ENCODE assay signal across 8 mouse cellular contexts in the genomic region with DNA sequence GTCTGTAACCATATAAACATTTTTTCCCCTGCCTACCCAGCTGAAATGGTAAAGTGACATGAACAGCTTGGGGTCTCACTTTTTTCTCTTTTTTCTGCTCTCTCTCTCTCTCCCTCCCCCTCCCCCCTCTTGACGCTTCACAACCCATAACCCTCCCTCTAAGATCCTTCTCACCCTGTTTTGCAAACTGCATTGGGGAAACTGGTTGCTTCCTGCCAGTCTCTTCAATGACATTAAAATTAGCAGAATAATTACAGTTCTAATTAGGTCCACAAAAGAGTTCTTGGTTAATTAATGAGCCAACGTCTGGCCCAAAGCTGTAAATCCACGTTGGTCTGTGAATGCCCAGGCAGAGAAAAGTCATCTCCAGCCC.
DNase-seq lines count a peak whose midpoint lies in the region; ATAC-seq and TF ChIP-seq lines count a peak whose summit lies in the region.

No protein-coding gene starts in this region.

- in situ Hi-C loops in ES-E14 (cut with MboI; ENCODE audit: low sequenced_read_pairs in 2 of 2, unreplicated experiment in 2 of 2) = no loop called here

- peak overlapping the region; percentile 88 for H3K4me2 ChIP-seq in heart, embryonic 14.5 days (ENCODE audit: low read length)
- H3K4me2 ChIP-seq in forebrain, embryonic 16.5 days (ENCODE audit: low read length) = peak overlapping the region; percentile 56
- H3K4me2 ChIP-seq in liver, embryonic 15.5 days = peak overlapping the region; percentile 76

- peak overlapping the region; percentile 88 for H3K9ac ChIP-seq in heart, embryonic 14.5 days (ENCODE audit: low read length)
- no peak overlapping the region for H3K9ac ChIP-seq in ES-E14 (ENCODE audit: insufficient read depth, low read depth, low read length, poor library complexity, severe bottlenecking)
- 0 out of 2 replicates have a peak overlapping the region, but pooled peaks have one; percentile 41 for H3K9ac ChIP-seq in forebrain, embryonic 16.5 days (replicated peaks; ENCODE audit: low read depth, low read length)
- H3K9ac ChIP-seq in liver, embryonic 15.5 days = peak overlapping the region; percentile 54; the same call in 1 of the 2 replicates

- WGBS in heart, embryonic 14.5 days = 0% methylated on average over 3 of the region's 3 CpGs
- WGBS in forebrain, embryonic 16.5 days = 0% methylated on average over 3 of the region's 3 CpGs
- WGBS in liver, embryonic 15.5 days (ENCODE audit: insufficient replicate concordance) = 0% methylated on average over 3 of the region's 3 CpGs

- H3K36me3 ChIP-seq in heart, embryonic 14.5 days (ENCODE audit: control insufficient read depth, insufficient read depth, low read length) = 0 out of 2 replicates have a peak, but pooled peaks cover 5% of the 10 kb centered on the region
- H3K36me3 ChIP-seq in ES-E14 (ENCODE audit: control insufficient read depth, insufficient read depth, low read length, poor library complexity, severe bottlenecking) = no peaks in the 10 kb centered on the region
- no peaks in the 10 kb centered on the region; the same call in 1 of the 2 replicates for H3K36me3 ChIP-seq in forebrain, embryonic 16.5 days (ENCODE audit: control insufficient read depth, insufficient read depth)
- H3K36me3 ChIP-seq in liver, embryonic 15.5 days (replicated peaks) = no peaks in the 10 kb centered on the region

- ATAC-seq in heart, embryonic 14.5 days (ENCODE audit: insufficient number of reproducible peaks, insufficient read depth, low FRiP score, low read depth) = no peak
- peak; percentile 67 for ATAC-seq in forebrain, embryonic 16.5 days
- ATAC-seq in liver, embryonic 15.5 days (ENCODE audit: insufficient read depth) = no peak

- H3K27me3 ChIP-seq in heart, embryonic 14.5 days (ENCODE audit: control insufficient read depth, insufficient read depth, low read length) = no peaks in the 10 kb centered on the region
- H3K27me3 ChIP-seq in forebrain, embryonic 16.5 days (replicated peaks; ENCODE audit: control insufficient read depth, insufficient read depth, low read length) = peaks cover 4% of the 10 kb centered on the region; the same call in 1 of the 2 replicates
- H3K27me3 ChIP-seq in liver, embryonic 15.5 days = peaks cover 53% of the 10 kb centered on the region

- peak overlapping the region; percentile 77 to 86 for H3K4me3 ChIP-seq in heart, embryonic 14.5 days (ENCODE audit: control insufficient read depth in 1 of 2, insufficient read depth in 1 of 2, low read depth in 1 of 2, low read length in 2 of 2)
- peak overlapping the region; percentile 83 to 84; a peak in 3 of 4 replicates for H3K4me3 ChIP-seq in ES-E14 (ENCODE audit: insufficient read depth in 1 of 2, low read depth in 1 of 2, low read length in 2 of 2, poor library complexity in 1 of 2, severe bottlenecking in 1 of 2)
- peak overlapping the region; percentile 33 for H3K4me3 ChIP-seq in forebrain, embryonic 16.5 days (replicated peaks; ENCODE audit: low read length)
- H3K4me3 ChIP-seq in liver, embryonic 15.5 days (replicated peaks) = peak overlapping the region; percentile 62

- H3K9me3 ChIP-seq in heart, embryonic 14.5 days (ENCODE audit: control insufficient read depth, low read length) = no peaks in the 10 kb centered on the region
- H3K9me3 ChIP-seq in ES-E14 (ENCODE audit: control insufficient read depth, insufficient read depth, low read depth, low read length) = no peaks in the 10 kb centered on the region
- H3K9me3 ChIP-seq in forebrain, embryonic 16.5 days (ENCODE audit: control insufficient read depth, low read length) = no peaks in the 10 kb centered on the region
- H3K9me3 ChIP-seq in liver, embryonic 15.5 days (replicated peaks) = no peaks in the 10 kb centered on the region

- no peak for DNase-seq in heart, postnatal 4 days
- DNase-seq in ES-E14 (ENCODE audit: low read depth, low spot score) = no peak
- no peak for DNase-seq in urinary bladder, postnatal 10 days (ENCODE audit: low spot score)
- DNase-seq in right cerebral cortex, postnatal 36 days (ENCODE audit: low spot score in 2 of 2) = no peak
- DNase-seq in layer of hippocampus, postnatal 25 days (ENCODE audit: extremely low spot score in 1 of 2, low spot score in 1 of 2) = no peak

- peak overlapping the region; percentile 20 to 78; a peak in 2 of 4 replicates for H3K27ac ChIP-seq in heart, embryonic 14.5 days (replicated peaks in 1 of 2; ENCODE audit: control insufficient read depth in 1 of 2, insufficient read depth in 1 of 2, low read depth in 2 of 2, low read length in 2 of 2)
- H3K27ac ChIP-seq in ES-E14 (ENCODE audit: insufficient read depth, low read depth, low read length, poor library complexity, severe bottlenecking) = no peak overlapping the region
- 0 out of 2 replicates have a peak overlapping the region, but pooled peaks have one; percentile 12 for H3K27ac ChIP-seq in forebrain, embryonic 16.5 days (ENCODE audit: low read length)
- H3K27ac ChIP-seq in liver, embryonic 15.5 days (replicated peaks) = no peak overlapping the region

- H3K4me1 ChIP-seq in heart, embryonic 14.5 days (ENCODE audit: control insufficient read depth in 2 of 2, insufficient read depth in 2 of 2, low read length in 2 of 2) = peaks cover 5 to 22% of the 10 kb centered on the region in 2 experiments
- H3K4me1 ChIP-seq in ES-E14 (ENCODE audit: control insufficient read depth in 2 of 2, insufficient read depth in 2 of 2, low read length in 2 of 2, poor library complexity in 1 of 2) = peaks cover 0 to 2% of the 10 kb centered on the region in 2 experiments; a peak in 1 of 4 replicates
- H3K4me1 ChIP-seq in forebrain, embryonic 16.5 days (replicated peaks; ENCODE audit: control insufficient read depth, insufficient read depth, low read length) = peaks cover 25% of the 10 kb centered on the region
- H3K4me1 ChIP-seq in liver, embryonic 15.5 days (replicated peaks) = peaks cover 21% of the 10 kb centered on the region; the same call in 1 of the 2 replicates

TF ChIP-seq in ES-E14, 5 proteins besides CTCF, POLR2A, EP300 and RAD21:
- no peak for TF ChIP-seq ZC3H11A (IDR thresholded peaks at IDR 0.05; ENCODE audit: borderline replicate concordance, low read depth, low read length)
- TF ChIP-seq HCFC1 (IDR thresholded peaks at IDR 0.05; ENCODE audit: borderline replicate concordance, insufficient read depth, low read length) = no peak
- no peak for TF ChIP-seq CHD2 (IDR thresholded peaks at IDR 0.05; ENCODE audit: low read depth, low read length)
- no peak for TF ChIP-seq MAFK (IDR thresholded peaks at IDR 0.05; ENCODE audit: insufficient read depth, low read depth, low read length)
- TF ChIP-seq ZNF384 (IDR thresholded peaks at IDR 0.05; ENCODE audit: low read depth, low read length) = no peak
TF ChIP-seq in ES-E14: peak in this region for 0.

Comparison
In these comparisons a context has a peak if more than half of its experiments do, and no peak if none do; other contexts are left out.
1. H3K27ac ChIP-seq: peak in heart, embryonic 14.5 days (2 of 2) and forebrain, embryonic 16.5 days (single experiment); none in ES-E14 (single experiment) and liver, embryonic 15.5 days (single experiment).
2. H3K4me3 ChIP-seq: peak in every context shown above with its lines; median percentile 84 in ES-E14; 82 in heart, embryonic 14.5 days; 62 in liver, embryonic 15.5 days; 33 in forebrain, embryonic 16.5 days.
3. Peak in every context shown above with its lines, with median percentiles within 50 percentile points of each other: H3K4me2 ChIP-seq.